Comparison of ENCODE assay signal across 11 mouse cellular contexts in the genomic region with DNA sequence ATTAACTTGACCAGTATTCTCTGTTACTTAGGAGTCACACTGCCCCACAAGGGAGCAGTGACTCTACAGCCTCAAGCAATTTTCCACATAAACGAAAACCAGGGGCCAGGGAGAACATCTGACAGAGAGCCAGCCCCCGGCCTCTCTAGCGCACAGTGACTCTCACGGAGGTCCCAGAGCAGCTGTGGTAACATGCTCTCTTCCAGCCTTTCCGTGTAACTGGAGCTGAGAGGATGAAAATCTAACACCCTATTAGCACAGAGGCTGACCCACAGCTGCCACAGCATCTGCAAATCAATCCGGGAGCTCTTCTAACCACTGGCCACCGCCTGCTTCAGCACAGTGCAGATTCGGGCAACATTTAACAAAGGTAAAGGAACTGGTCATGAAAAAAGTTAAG.
DNase-seq lines count a peak whose midpoint lies in the region; ATAC-seq and TF ChIP-seq lines count a peak whose summit lies in the region.
"Had no signal": no experiment of that assay in that cellular context is flagged by ENCODE, and none has a peak within 500 bp of the region (broad histone marks: within the 10 kb centered on the region; RNA-seq: fewer than 3 reads in every experiment).

No protein-coding gene starts in this region.

- peaks cover 42% of the 10 kb centered on the region for H3K36me3 ChIP-seq in kidney, embryonic 14.5 days (ENCODE audit: control insufficient read depth, insufficient read depth, low read length)
- H3K36me3 ChIP-seq in kidney, adult 2 months (ENCODE audit: control insufficient read depth, insufficient read depth, low read length) = peaks cover 1% of the 10 kb centered on the region
- H3K36me3 ChIP-seq in embryonic facial prominence, embryonic 12.5 days = peaks cover 47% of the 10 kb centered on the region
- peaks cover 78% of the 10 kb centered on the region for H3K36me3 ChIP-seq in limb, embryonic 12.5 days
- peaks cover 84% of the 10 kb centered on the region for H3K36me3 ChIP-seq in midbrain, embryonic 10.5 days

- no peak for DNase-seq in kidney, adult 2 months
- peak; percentile 20 for DNase-seq in embryo, embryonic 10.5 days (ENCODE audit: low spot score)
- DNase-seq in urinary bladder, postnatal 25 days (ENCODE audit: low spot score) = no peak
- no peak for DNase-seq in midbrain, embryonic 10.5 days (ENCODE audit: low spot score)
- DNase-seq: adrenal gland, postnatal 36 days; cerebellum, adult 11 months had no signal

- peak; percentile 90 for ATAC-seq in kidney, embryonic 14.5 days (ENCODE audit: low FRiP score, low TSS enrichment)
- peak; percentile 75 for ATAC-seq in embryonic facial prominence, embryonic 12.5 days (ENCODE audit: insufficient number of reproducible peaks, insufficient read depth, low FRiP score, low TSS enrichment)
- ATAC-seq in limb, embryonic 12.5 days (ENCODE audit: insufficient number of reproducible peaks, insufficient read depth, low FRiP score, low TSS enrichment, low read depth) = peak; percentile 71
- ATAC-seq: forebrain, embryonic 15.5 days had no signal

- no peak for TF ChIP-seq CTCF in kidney, adult 2 months (conservative IDR thresholded peaks at IDR 0.05; ENCODE audit: insufficient read depth, insufficient read length, low read depth, low read length)

- H3K27ac ChIP-seq in kidney, embryonic 14.5 days (ENCODE audit: low read depth, low read length) = no peak overlapping the region
- H3K27ac ChIP-seq in kidney, adult 2 months (ENCODE audit: insufficient read depth, low read depth, low read length) = no peak overlapping the region
- H3K27ac ChIP-seq in embryonic facial prominence, embryonic 12.5 days = no peak overlapping the region
- no peak overlapping the region for H3K27ac ChIP-seq in limb, embryonic 12.5 days
- H3K27ac ChIP-seq in midbrain, embryonic 10.5 days (replicated peaks) = no peak overlapping the region
- H3K27ac ChIP-seq: forebrain, embryonic 15.5 days had no signal

- no peaks in the 10 kb centered on the region for H3K27me3 ChIP-seq in kidney, embryonic 14.5 days (ENCODE audit: control insufficient read depth, insufficient read depth, low read length)
- H3K27me3 ChIP-seq in kidney, adult 2 months (replicated peaks; ENCODE audit: control insufficient read depth, insufficient read depth, low read length) = no peaks in the 10 kb centered on the region
- no peaks in the 10 kb centered on the region for H3K27me3 ChIP-seq in embryonic facial prominence, embryonic 12.5 days
- no peaks in the 10 kb centered on the region for H3K27me3 ChIP-seq in limb, embryonic 12.5 days
- H3K27me3 ChIP-seq in midbrain, embryonic 10.5 days (ENCODE audit: low read depth, poor library complexity, severe bottlenecking) = no peaks in the 10 kb centered on the region
- H3K27me3 ChIP-seq: forebrain, embryonic 15.5 days had no signal

- H3K4me2 ChIP-seq in kidney, embryonic 14.5 days (replicated peaks; ENCODE audit: low read depth, low read length) = no peak overlapping the region
- H3K4me2 ChIP-seq in embryonic facial prominence, embryonic 12.5 days (replicated peaks) = no peak overlapping the region
- H3K4me2 ChIP-seq in limb, embryonic 12.5 days = no peak overlapping the region
- H3K4me2 ChIP-seq: forebrain, embryonic 15.5 days; liver, embryonic 11.5 days had no signal

- H3K9ac ChIP-seq in kidney, embryonic 14.5 days (ENCODE audit: low read depth, low read length) = no peak overlapping the region
- no peak overlapping the region for H3K9ac ChIP-seq in embryonic facial prominence, embryonic 12.5 days
- no peak overlapping the region for H3K9ac ChIP-seq in limb, embryonic 12.5 days (replicated peaks)
- H3K9ac ChIP-seq: forebrain, embryonic 15.5 days had no signal

- no peaks in the 10 kb centered on the region for H3K9me3 ChIP-seq in kidney, embryonic 14.5 days (ENCODE audit: control insufficient read depth, low read length)
- H3K9me3 ChIP-seq in embryonic facial prominence, embryonic 12.5 days = no peaks in the 10 kb centered on the region
- H3K9me3 ChIP-seq in limb, embryonic 12.5 days = no peaks in the 10 kb centered on the region
- no peaks in the 10 kb centered on the region for H3K9me3 ChIP-seq in midbrain, embryonic 10.5 days (replicated peaks)
- H3K9me3 ChIP-seq: forebrain, embryonic 15.5 days had no signal

- H3K4me3 ChIP-seq in kidney, embryonic 14.5 days (ENCODE audit: low read length) = no peak overlapping the region
- H3K4me3 ChIP-seq in kidney, adult 2 months (ENCODE audit: insufficient read depth, low read depth, low read length) = no peak overlapping the region
- H3K4me3 ChIP-seq in embryonic facial prominence, embryonic 12.5 days = no peak overlapping the region
- H3K4me3 ChIP-seq in limb, embryonic 12.5 days (replicated peaks) = no peak overlapping the region
- H3K4me3 ChIP-seq in midbrain, embryonic 10.5 days = no peak overlapping the region
- H3K4me3 ChIP-seq: forebrain, embryonic 15.5 days had no signal

- no peaks in the 10 kb centered on the region for H3K4me1 ChIP-seq in kidney, embryonic 14.5 days (ENCODE audit: control insufficient read depth, insufficient read depth, low read length)
- no peaks in the 10 kb centered on the region for H3K4me1 ChIP-seq in kidney, adult 2 months (ENCODE audit: control insufficient read depth, insufficient read depth, low read length)
- H3K4me1 ChIP-seq in embryonic facial prominence, embryonic 12.5 days = 0 out of 2 replicates have a peak, but pooled peaks cover 5% of the 10 kb centered on the region
- 0 out of 2 replicates have a peak, but pooled peaks cover 12% of the 10 kb centered on the region for H3K4me1 ChIP-seq in limb, embryonic 12.5 days (replicated peaks)
- no peaks in the 10 kb centered on the region for H3K4me1 ChIP-seq in midbrain, embryonic 10.5 days
- H3K4me1 ChIP-seq: forebrain, embryonic 15.5 days had no signal

- 39% methylated on average over 8 of the region's 8 CpGs for WGBS in kidney, embryonic 14.5 days
- 53% methylated on average over 8 of the region's 8 CpGs for WGBS in kidney, adult 2 months
- WGBS in embryonic facial prominence, embryonic 12.5 days = 41% methylated on average over 8 of the region's 8 CpGs
- WGBS in limb, embryonic 12.5 days = 46% methylated on average over 8 of the region's 8 CpGs
- 86% methylated on average over 8 of the region's 8 CpGs for WGBS in midbrain, embryonic 10.5 days

- TF ChIP-seq POLR2A in kidney, adult 2 months (IDR thresholded peaks at IDR 0.05; ENCODE audit: low read depth, low read length) = no peak
